Mouse (Mus musculus): ENCODE data around the gene Isca2.

DNA sequence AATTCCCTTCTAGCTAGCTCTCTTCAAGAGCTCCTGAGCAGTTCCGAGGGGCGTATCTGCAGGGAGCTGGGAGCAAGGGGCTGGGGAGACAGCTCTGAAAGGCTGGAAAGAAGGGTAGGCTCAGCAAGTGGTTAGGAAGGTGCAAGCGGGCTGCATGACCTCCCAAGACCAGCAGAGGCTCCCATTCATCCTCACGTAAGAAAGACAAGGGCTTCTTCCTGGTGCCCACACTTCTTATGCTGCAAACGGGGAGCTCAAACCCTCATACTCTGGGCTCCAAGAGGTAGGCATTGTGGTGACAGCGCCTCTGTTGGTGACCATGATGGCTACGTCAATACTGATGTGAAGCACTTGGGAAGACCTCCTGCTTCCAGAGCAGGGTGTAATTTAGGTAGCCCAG, 40.7 kb downstream of the Isca2 start:
- TF ChIP-seq CTCF (IDR thresholded peaks at IDR 0.05; ENCODE audit: extremely low read depth, insufficient read depth, low read length) (no peak), POLR2A (IDR thresholded peaks at IDR 0.05; ENCODE audit: extremely low read depth, insufficient read depth, low read length) (no peak)
